Mouse (Mus musculus) Patski (cell line): Measurements from ENCODE around the gene Hivep3. TPM values are rescaled to one million over a fixed set of nuclear protein-coding genes. Genes with fewer than 3 reads are reported as not detected.
A peak's percentile ranks its signal among the peaks of the same experiment; 100 is the strongest.

Experiments used
- ATAC-seq: fragments of 100-300 bp; one replicate; pipeline ENCODE4 v1.8.0; 2021
- CTCF ChIA-PET: fragments of 350-600 bp; sonication (Branson Sonifier 250); formaldehyde crosslinking; loops from one replicate; lab custom pipeline; 2022; ENCODE audit warnings: inconsistent platforms; lab: Charles Lee
- POLR2A ChIA-PET: fragments of 350-600 bp; sonication (Branson Sonifier 250); formaldehyde crosslinking; loops from one replicate; lab custom pipeline; 2022; ENCODE audit warnings: antibody characterized with exemption, inconsistent platforms; lab: Charles Lee
- DNase-seq: peaks from one replicate; pipeline ENCODE4 v3.0.0-alpha.2; 2011; ENCODE audit warnings: low read depth, low spot score
- H3K27me3 ChIP-seq: fragments of 371-371 bp; one replicate; pipeline ENCODE4 v1.5.1; 2021
- CTCF ChIP-seq: fragments of 100-300 bp; IDR thresholded peaks from one replicate; pipeline ENCODE4 v1.5.1; 2021
- in situ Hi-C: fragments of 300-500 bp; cut with MboI; formaldehyde crosslinking; loops from 3 replicates; pipeline ENCODE4 v1.11.1; 2018; ENCODE audit warnings: low pct_unique_long_range_greater_than_20kb, mixed read lengths
- polyA plus RNA-seq: library from polyadenylated mRNA; unstranded; gene quantifications from one replicate; pipeline ENCODE4 v1.2.3, GENCODE M21; 2021

The Hivep3 gene
- polyA plus RNA-seq, 1 experiment from 2014 or later, result 4.4 TPM

DNA sequence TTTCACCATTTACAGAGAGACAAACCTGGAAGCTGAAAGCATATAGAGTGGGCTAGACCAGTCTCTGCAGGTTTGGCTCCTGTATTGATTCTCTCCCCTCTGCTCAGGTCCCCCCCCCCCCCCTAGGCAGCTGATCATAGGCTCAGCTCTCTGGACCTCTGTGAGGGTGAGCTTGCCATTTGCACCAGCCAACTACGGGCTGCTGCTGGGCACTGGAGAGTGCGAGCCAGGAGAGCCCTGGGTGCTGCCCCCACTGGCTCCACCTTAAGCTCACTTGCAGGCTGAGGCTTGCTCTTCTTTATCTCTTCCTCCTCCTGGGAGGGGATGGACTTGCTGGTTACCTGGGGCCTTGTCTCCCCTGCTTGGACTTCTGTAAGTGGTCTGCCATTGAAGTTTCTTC is 5.7 kb upstream of the Hivep3 start:
- TF ChIP-seq CTCF, result no peak
- in situ Hi-C loops, result no loop called here
- CTCF ChIA-PET, result no interaction called here
- DNase-seq (no peak), ATAC-seq (no peak)
- POLR2A ChIA-PET, result no interaction called here
- H3K27me3 ChIP-seq, result no peaks in the 10 kb centered on the region

DNA sequence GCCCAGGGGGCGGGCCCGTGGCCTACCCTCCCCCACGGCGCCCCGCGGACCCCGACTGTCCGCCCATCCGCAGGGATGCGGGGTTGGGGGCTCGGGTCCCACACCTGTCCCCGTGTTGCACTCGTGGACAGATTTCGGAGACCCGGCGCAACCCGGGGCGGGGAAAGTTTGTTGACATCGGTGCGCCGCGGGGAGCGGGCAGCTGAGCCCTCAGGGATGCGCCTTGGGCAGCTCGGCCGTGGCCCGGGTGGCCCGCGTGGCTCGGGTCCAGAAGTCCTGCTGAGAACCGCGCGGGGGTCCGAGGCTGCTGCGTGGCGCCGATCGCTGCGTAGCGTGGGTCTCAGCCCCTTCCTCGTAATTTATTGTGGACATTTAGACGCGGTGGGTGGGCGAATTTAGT is 358 bp downstream of the Hivep3 start:
- CTCF ChIA-PET, result interaction anchor here (1.1 to 1.2 kb wide), 2 partner anchors 22 to 55 kb away, joined by 3 read pairs; no protein-coding TSS in a partner anchor
- POLR2A ChIA-PET, result no interaction called here
- no peak for DNase-seq
- H3K27me3 ChIP-seq, result no peaks in the 10 kb centered on the region
- ATAC-seq, result peak; percentile 33
- in situ Hi-C loops, result no loop called here
- no peak for TF ChIP-seq CTCF

DNA sequence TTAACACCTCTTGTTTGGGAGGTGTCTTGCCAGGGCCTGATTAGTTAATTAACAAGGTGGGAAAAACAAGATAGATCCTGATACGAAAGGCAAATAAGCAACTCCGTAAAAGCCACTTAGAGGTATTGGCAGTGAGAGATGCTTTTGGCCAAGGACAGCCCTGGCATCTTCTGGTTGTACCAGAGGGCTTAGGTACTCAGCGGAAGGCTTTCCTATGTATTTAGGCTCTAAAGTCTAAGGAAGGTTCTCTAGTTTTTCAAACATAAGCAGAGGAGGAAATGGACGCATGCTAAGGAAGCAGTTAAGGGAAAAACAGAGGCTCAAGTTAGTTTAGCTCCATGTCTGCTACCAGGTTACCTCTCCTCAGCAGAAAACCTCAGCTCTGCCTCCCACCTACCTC is 768 bp downstream of the Hivep3 start:
- in situ Hi-C loops, result no loop called here
- DNase-seq, result no peak
- ChIA-PET POLR2A (interaction anchor here (0.7 kb wide), 1 partner anchor 131 kb away, joined by 3 read pairs; no protein-coding TSS in a partner anchor), CTCF (interaction anchor here (1.1 kb wide), 1 partner anchor 55 kb away, joined by 3 read pairs; no protein-coding TSS in a partner anchor)
- no peaks in the 10 kb centered on the region for H3K27me3 ChIP-seq
- ATAC-seq, result no peak
- TF ChIP-seq CTCF, result no peak

DNA sequence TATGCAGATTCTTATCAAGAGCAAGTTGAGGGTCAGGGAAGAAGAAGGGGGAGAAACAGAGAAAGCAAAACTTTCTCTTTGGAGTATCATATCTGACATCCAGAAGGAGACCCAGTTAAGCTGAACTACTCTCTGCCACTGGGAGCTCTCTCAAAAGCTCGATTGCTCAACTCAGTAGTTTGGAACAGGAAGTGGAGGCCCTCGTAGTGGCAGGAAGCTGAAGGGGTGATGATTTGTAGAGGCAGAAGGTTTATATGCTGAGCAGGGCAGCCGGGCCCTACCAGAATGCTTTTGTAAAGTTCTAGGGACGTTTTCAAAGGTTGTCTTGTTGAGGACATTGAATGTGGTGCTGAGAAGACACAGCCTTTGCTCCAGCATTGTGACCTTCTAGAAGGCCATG is 5.1 kb downstream of the Hivep3 start:
- CTCF ChIA-PET, result no interaction called here
- H3K27me3 ChIP-seq, result no peaks in the 10 kb centered on the region
- in situ Hi-C loops, result no loop called here
- DNase-seq, result no peak
- TF ChIP-seq CTCF, result no peak
- ATAC-seq, result no peak
- POLR2A ChIA-PET, result no interaction called here

DNA sequence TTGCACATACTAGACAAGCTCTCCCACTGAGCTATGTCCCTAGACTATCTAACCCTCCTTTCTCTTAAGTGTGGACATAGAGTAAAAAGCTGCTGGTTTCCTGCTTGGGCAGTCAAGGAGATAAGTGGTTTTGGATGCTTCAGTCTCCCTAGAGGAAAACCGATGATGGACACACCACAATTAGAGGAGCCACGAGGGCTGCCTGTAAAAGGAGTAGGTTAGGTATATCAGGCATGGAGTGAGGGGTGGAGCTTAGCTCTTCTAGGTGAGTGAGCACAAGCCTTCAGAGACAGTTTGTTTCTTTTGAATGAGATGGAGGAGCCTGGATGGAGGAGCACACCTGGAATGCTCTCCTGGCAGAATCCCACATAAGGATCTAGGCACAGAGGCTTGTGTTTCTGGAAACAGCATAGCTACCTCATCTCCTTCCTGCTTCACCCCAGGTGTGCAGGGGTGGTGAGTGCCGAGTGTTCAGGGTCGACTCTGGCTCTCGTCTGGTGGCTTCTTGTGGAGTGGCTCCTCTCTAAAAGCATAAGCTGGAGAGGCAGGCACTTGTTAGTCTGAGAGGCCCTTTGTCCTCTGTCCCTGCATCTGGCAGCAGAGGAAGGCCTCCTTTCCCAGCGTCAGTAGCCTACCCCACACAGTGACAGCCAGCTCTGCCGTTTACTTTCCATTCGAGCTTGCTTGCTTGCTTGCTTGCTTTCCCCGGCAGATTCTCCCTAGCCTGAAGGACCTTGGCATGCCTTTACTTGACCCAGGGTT is 5.9 kb downstream of the Hivep3 start:
- CTCF ChIA-PET, result no interaction called here
- no peak for DNase-seq
- POLR2A ChIA-PET, result no interaction called here
- ATAC-seq, result no peak
- in situ Hi-C loops, result no loop called here
- no peak for TF ChIP-seq CTCF
- H3K27me3 ChIP-seq, result no peaks in the 10 kb centered on the region

DNA sequence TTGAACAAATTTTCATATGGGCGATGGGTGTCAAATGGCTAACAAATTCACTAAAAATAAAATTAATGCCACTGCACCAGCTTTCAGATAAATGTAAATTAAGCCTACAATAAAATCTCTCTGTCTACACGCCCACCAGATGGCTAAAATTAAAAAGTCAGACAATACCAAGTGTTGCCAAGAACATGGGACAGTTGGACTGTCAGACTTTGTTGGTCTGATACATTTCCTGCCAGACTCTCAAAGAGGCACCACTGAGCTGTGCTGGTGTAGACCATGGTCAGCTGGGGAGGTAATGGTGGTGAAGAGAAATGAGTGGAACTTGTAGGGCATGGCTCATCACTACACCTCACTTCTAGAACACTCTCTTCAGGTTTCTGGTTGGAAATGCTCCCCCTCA is 14.8 kb downstream of the Hivep3 start:
- H3K27me3 ChIP-seq, result no peaks in the 10 kb centered on the region
- DNase-seq, result no peak
- in situ Hi-C loops, result no loop called here
- CTCF ChIA-PET, result no interaction called here
- ATAC-seq, result no peak
- TF ChIP-seq CTCF, result no peak
- POLR2A ChIA-PET, result no interaction called here

DNA sequence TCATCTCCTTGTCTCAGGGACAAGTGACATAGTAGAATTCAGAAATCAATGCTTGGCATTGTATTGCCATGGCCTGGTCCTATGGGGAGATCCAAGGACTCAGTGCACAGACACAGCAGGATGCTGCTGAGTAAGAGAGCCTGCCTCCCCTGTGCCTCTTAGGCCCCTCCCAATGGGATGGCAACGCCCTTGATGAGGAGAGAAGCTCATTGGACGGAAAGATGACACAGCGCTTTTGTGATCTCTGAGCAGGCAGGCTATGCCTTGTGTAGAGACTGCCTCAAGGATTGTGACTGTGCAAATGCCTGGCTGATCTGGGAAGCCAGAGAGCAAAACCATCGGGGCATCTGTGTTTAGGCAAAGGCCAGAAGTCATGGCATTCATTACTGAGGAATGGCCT is 16.6 kb downstream of the Hivep3 start:
- in situ Hi-C loops, result no loop called here
- ChIA-PET POLR2A (no interaction called here), CTCF (interaction anchor here (1.3 kb wide), 1 partner anchor 8 kb away, joined by 3 read pairs; no protein-coding TSS in a partner anchor)
- TF ChIP-seq CTCF, result no peak
- H3K27me3 ChIP-seq, result no peaks in the 10 kb centered on the region
- ATAC-seq, result no peak
- DNase-seq, result no peak

DNA sequence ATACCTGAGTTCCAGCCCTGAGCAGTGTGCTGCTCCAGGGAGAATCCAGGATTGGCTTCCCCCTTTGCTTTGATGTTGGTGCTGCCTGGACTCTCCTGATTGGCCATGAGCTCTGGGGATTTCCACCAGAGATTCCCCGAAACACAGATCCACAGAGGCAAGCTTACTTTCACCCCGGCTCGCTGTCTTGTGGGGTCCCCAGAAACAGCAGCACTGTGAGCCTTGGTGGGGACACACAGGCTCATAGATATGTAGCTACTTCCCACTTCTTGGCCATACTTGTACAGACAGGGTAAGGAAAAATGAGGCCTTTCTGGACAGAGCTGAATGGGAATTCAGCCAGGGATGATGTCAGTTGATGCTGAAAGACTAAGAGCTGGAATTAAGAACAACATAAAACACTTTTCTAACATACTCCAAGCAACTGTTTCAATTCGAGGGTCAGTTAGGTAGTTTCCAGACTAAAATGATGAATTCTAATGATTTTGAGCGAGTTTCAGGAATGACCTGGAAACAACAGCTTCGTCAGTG is 17.2 kb downstream of the Hivep3 start:
- CTCF ChIA-PET, result interaction anchor here (1.3 kb wide), 1 partner anchor 9 kb away, joined by 3 read pairs; no protein-coding TSS in a partner anchor
- no peak for DNase-seq
- POLR2A ChIA-PET, result no interaction called here

DNA sequence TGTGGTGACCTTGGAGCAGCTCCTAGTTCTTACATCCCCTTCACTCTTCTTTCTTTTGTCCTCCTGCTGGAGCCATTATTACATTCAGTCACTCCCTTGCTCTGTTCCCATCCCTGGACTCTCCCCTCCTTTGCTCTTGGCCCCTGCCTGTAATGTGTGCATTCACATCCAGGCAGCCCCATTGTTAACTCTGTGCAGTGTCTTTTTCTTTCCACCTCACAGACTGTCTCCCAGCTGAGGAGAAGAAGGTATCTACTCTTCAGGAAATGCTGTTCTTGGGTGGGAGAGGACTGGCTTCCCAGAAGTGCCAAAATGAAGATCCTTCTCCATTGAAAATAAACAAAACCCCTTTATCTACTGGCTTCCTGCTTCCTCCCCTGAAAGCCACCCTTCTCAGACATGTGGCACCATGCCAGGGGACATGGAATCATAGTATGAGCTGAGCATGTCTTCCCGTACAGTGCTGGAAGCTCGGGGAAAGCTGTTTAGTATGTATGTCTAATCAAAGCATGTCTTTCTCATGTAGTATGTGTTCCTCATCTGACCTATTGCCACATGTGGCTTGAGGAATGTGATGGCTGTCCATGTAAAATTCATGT is 17.9 kb downstream of the Hivep3 start:
- CTCF ChIA-PET, result interaction anchor here (1.3 kb wide), 1 partner anchor 9 kb away, joined by 3 read pairs; no protein-coding TSS in a partner anchor
- DNase-seq, result no peak
- no peak for ATAC-seq
- in situ Hi-C loops, result no loop called here
- POLR2A ChIA-PET, result no interaction called here
- no peak for TF ChIP-seq CTCF
- H3K27me3 ChIP-seq, result no peaks in the 10 kb centered on the region

More for the DNA sequence above, 17.2 kb downstream of the Hivep3 start:
- in situ Hi-C loops, result no loop called here
- no peaks in the 10 kb centered on the region for H3K27me3 ChIP-seq
- no peak for TF ChIP-seq CTCF
- ATAC-seq, result no peak

DNA sequence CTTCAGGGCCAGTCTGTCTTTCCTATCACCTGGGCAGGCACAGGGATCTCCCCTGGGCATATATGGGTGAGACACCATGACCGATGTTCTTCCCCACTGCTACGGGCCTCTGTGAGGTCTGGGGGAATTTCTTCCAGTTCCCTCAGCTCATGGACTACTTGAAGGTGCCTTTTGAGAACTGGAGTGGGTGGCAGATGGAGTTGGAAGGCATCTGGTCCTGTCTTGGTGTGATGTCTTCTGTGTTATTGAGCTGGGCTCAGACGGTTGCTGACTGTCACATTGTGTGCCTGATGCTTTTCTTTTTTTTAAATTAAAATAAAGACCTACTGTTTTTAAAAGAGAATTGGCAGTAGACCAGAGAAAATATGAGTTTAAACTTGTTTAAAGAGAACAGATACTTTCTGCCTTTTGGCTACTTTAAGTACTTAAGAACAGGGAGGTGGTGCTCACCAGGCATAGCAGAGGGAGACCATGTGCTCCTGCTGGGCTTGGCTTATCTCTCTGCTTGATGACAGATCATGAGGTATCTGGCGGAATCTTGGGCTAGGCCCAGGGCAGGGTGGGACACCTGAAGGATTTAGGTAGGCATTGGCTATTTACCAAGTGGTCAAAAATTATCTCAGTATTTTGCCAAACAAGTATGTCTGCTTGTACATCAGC is 26.1 kb downstream of the Hivep3 start:
- no peaks in the 10 kb centered on the region for H3K27me3 ChIP-seq
- POLR2A ChIA-PET, result no interaction called here
- in situ Hi-C loops, result no loop called here
- DNase-seq (no peak), ATAC-seq (no peak)
- TF ChIP-seq CTCF, result no peak
- CTCF ChIA-PET, result interaction anchor here (1.1 kb wide), 1 partner anchor 8 kb away, joined by 3 read pairs; no protein-coding TSS in a partner anchor

DNA sequence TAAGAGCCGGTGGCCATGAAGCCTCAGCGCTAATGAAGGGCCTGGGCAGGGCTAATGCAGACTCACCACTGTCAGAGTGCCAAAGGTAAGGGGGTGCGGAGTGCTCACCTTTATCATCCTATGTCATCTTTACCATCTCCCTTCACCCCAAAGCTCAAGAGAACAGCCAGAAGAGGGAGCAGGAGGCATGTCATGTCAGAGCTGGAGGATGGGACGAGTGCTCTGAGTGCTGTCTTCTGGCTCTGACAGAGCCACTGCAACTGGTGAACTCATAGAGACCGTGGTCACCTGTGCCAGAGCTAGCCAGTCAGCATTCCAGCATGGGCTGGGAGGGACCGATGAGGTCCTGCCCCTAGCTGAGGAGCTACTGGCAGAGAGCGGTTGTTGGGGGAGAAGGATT is 27.2 kb downstream of the Hivep3 start:
- TF ChIP-seq CTCF, result no peak
- in situ Hi-C loops, result no loop called here
- ATAC-seq (no peak), DNase-seq (no peak)
- POLR2A ChIA-PET, result no interaction called here
- no peaks in the 10 kb centered on the region for H3K27me3 ChIP-seq
- CTCF ChIA-PET, result no interaction called here
